Mouse (Mus musculus): ENCODE data around the gene Bap1.

DNA sequence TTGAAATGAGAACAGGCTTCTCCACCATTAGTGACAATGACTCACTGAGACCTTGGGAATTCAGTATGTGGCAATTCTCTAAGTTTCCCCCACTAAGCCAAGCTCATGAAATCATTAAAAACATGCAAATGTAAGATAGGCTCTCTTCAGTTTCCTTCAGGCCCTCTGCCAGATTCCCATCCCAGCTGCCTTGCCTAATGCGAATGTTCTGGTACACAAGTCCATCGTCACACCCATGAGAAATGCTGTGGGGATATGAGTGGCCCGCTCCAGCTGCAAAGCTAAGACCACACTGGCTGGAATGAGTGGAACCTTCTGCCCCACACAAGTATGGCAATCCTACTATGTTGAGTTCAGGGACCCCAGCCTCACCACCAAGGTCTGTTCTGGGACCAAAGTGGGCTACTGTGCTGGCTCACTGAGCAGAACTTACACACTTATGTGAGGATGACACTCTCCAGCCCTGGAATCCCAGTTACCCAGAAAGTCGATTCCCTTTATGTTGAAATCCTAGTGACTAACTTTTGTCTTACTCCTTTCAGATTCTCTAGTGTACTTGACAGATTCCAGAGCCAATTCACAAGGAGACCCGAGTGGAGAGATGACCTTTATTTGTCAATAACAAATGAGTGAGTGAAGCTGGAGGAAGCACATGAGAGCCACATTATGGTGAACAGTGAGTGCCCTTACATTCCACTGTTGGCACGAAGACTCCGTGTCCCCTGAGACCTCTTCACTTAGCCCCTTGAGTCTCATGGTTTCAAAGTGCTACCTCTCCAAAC, 14.0 kb upstream of the Bap1 start:
- no peak for TF ChIP-seq CTCF (IDR thresholded peaks at IDR 0.05; ENCODE audit: control insufficient read depth, insufficient read depth, low read length)
- TF ChIP-seq POLR2A (IDR thresholded peaks at IDR 0.05; ENCODE audit: borderline replicate concordance, control insufficient read depth, low read depth, low read length): no peak
